Mouse (Mus musculus): Measurements from ENCODE around the gene Nol9. TPM values are rescaled to one million over a fixed set of nuclear protein-coding genes. Genes with fewer than 3 reads are reported as not detected.

Gene Nol9
- polyA plus RNA-seq, 1 experiment from 2014 or later = 32.8 TPM

GRCm38 (mm10) chr4:152100541-152100940, 61.4 kb downstream of the Nol9 start:
- no peak for DNase-seq (ENCODE audit: low spot score)
- H3K4me2 ChIP-seq (ENCODE audit: low read depth) = no peak overlapping the region
- H3K27me3 ChIP-seq (ENCODE audit: control insufficient read depth, insufficient read depth, low read length) = no peaks in the 10 kb centered on the region
- no peaks in the 10 kb centered on the region; the same call in 1 of the 2 replicates for H3K4me1 ChIP-seq (ENCODE audit: control insufficient read depth, insufficient read depth, low read length)
- H3K4me3 ChIP-seq (ENCODE audit: low read depth, low read length) = no peak overlapping the region
- H3K9ac ChIP-seq (ENCODE audit: low read length) = no peak overlapping the region; the same call in 1 of the 2 replicates
- no peak overlapping the region for H3K27ac ChIP-seq (ENCODE audit: low read depth, low read length)
- 84% methylated on average over 11 of the region's 11 CpGs for WGBS
- H3K36me3 ChIP-seq (ENCODE audit: control insufficient read depth, insufficient read depth, low read length) = no peaks in the 10 kb centered on the region
- no peak for ATAC-seq (ENCODE audit: insufficient read depth, low FRiP score, low TSS enrichment)
- H3K9me3 ChIP-seq (ENCODE audit: control insufficient read depth, low read length) = no peaks in the 10 kb centered on the region

GRCm38 (mm10) chr4:152101081-152101653, 62.0 kb downstream of the Nol9 start:
- DNase-seq (ENCODE audit: low spot score) (no peak), ATAC-seq (ENCODE audit: insufficient read depth, low FRiP score, low TSS enrichment) (no peak)
- Histone ChIP-seq H3K4me1 (ENCODE audit: control insufficient read depth, insufficient read depth, low read length) (no peaks in the 10 kb centered on the region; the same call in 1 of the 2 replicates), H3K4me3 (ENCODE audit: low read depth, low read length) (no peak overlapping the region), H3K27me3 (ENCODE audit: control insufficient read depth, insufficient read depth, low read length) (no peaks in the 10 kb centered on the region), H3K9ac (ENCODE audit: low read length) (no peak overlapping the region; the same call in 1 of the 2 replicates), H3K9me3 (ENCODE audit: control insufficient read depth, low read length) (no peaks in the 10 kb centered on the region), H3K36me3 (ENCODE audit: control insufficient read depth, insufficient read depth, low read length) (peaks cover under 1% of the 10 kb centered on the region; the same call in 1 of the 2 replicates), H3K4me2 (ENCODE audit: low read depth) (no peak overlapping the region), H3K27ac (ENCODE audit: low read depth, low read length) (no peak overlapping the region)
- 81% methylated on average over 7 of the region's 7 CpGs for WGBS

- WGBS = 92% methylated on average over 15 of the region's 16 CpGs
- Histone ChIP-seq H3K9ac (ENCODE audit: low read length) (no peak overlapping the region), H3K27me3 (ENCODE audit: control insufficient read depth, insufficient read depth, low read length) (no peaks in the 10 kb centered on the region), H3K4me3 (ENCODE audit: low read depth, low read length) (no peak overlapping the region), H3K4me1 (ENCODE audit: control insufficient read depth, insufficient read depth, low read length) (no peaks in the 10 kb centered on the region; the same call in 1 of the 2 replicates), H3K4me2 (ENCODE audit: low read depth) (no peak overlapping the region), H3K36me3 (ENCODE audit: control insufficient read depth, insufficient read depth, low read length) (peaks cover 4% of the 10 kb centered on the region; the same call in 1 of the 2 replicates), H3K9me3 (ENCODE audit: control insufficient read depth, low read length) (no peaks in the 10 kb centered on the region), H3K27ac (ENCODE audit: low read depth, low read length) (no peak overlapping the region)
- ATAC-seq (ENCODE audit: insufficient read depth, low FRiP score, low TSS enrichment) (no peak), DNase-seq (ENCODE audit: low spot score) (no peak)
Measured at GRCm38 (mm10) chr4:152101921-152102320, 62.8 kb downstream of the Nol9 start.

- peak; percentile 80 for DNase-seq (ENCODE audit: low spot score)
- H3K27ac ChIP-seq (ENCODE audit: low read depth, low read length) = no peak overlapping the region
- H3K4me3 ChIP-seq (ENCODE audit: low read depth, low read length) = no peak overlapping the region
- H3K9me3 ChIP-seq (ENCODE audit: control insufficient read depth, low read length) = no peaks in the 10 kb centered on the region
- ATAC-seq (ENCODE audit: insufficient read depth, low FRiP score, low TSS enrichment) = no peak
- H3K27me3 ChIP-seq (ENCODE audit: control insufficient read depth, insufficient read depth, low read length) = no peaks in the 10 kb centered on the region
- WGBS = 41% methylated on average over 7 of the region's 7 CpGs
- H3K4me2 ChIP-seq (ENCODE audit: low read depth) = no peak overlapping the region
- H3K36me3 ChIP-seq (ENCODE audit: control insufficient read depth, insufficient read depth, low read length) = peaks cover 5% of the 10 kb centered on the region; the same call in 1 of the 2 replicates
- H3K9ac ChIP-seq (ENCODE audit: low read length) = no peak overlapping the region
- peaks cover 8% of the 10 kb centered on the region for H3K4me1 ChIP-seq (ENCODE audit: control insufficient read depth, insufficient read depth, low read length)
Measured at GRCm38 (mm10) chr4:152103025-152103424, 63.9 kb downstream of the Nol9 start.

- Histone ChIP-seq H3K36me3 (ENCODE audit: control insufficient read depth, insufficient read depth, low read length) (peaks cover 5% of the 10 kb centered on the region; the same call in 1 of the 2 replicates), H3K9me3 (ENCODE audit: control insufficient read depth, low read length) (no peaks in the 10 kb centered on the region), H3K27me3 (ENCODE audit: control insufficient read depth, insufficient read depth, low read length) (no peaks in the 10 kb centered on the region), H3K4me3 (ENCODE audit: low read depth, low read length) (no peak overlapping the region), H3K27ac (ENCODE audit: low read depth, low read length) (no peak overlapping the region), H3K4me2 (ENCODE audit: low read depth) (no peak overlapping the region), H3K4me1 (ENCODE audit: control insufficient read depth, insufficient read depth, low read length) (peaks cover 15% of the 10 kb centered on the region), H3K9ac (ENCODE audit: low read length) (no peak overlapping the region)
- WGBS = 50% methylated on average over 9 of the region's 9 CpGs
- DNase-seq (ENCODE audit: low spot score) (no peak), ATAC-seq (ENCODE audit: insufficient read depth, low FRiP score, low TSS enrichment) (no peak)
Measured at GRCm38 (mm10) chr4:152106746-152107145, 67.6 kb downstream of the Nol9 start.

- Histone ChIP-seq H3K4me1 (ENCODE audit: control insufficient read depth, insufficient read depth, low read length) (peaks cover 15% of the 10 kb centered on the region), H3K4me2 (ENCODE audit: low read depth) (peak overlapping the region; percentile 64), H3K27ac (ENCODE audit: low read depth, low read length) (no peak overlapping the region), H3K9me3 (ENCODE audit: control insufficient read depth, low read length) (no peaks in the 10 kb centered on the region), H3K27me3 (ENCODE audit: control insufficient read depth, insufficient read depth, low read length) (no peaks in the 10 kb centered on the region), H3K4me3 (ENCODE audit: low read depth, low read length) (peak overlapping the region; percentile 23), H3K36me3 (ENCODE audit: control insufficient read depth, insufficient read depth, low read length) (peaks cover 5% of the 10 kb centered on the region), H3K9ac (ENCODE audit: low read length) (peak overlapping the region; percentile 30; the same call in 1 of the 2 replicates)
- under 1% methylated on average over 24 of the region's 24 CpGs for WGBS
- no peak for DNase-seq (ENCODE audit: low spot score)
- peak; percentile 46 for ATAC-seq (ENCODE audit: insufficient read depth, low FRiP score, low TSS enrichment)
Measured at GRCm38 (mm10) chr4:152107493-152107892, 68.4 kb downstream of the Nol9 start.

GRCm38 (mm10) chr4:152107971-152108509, 68.9 kb downstream of the Nol9 start:
- peak overlapping the region; percentile 23 for H3K4me3 ChIP-seq (ENCODE audit: low read depth, low read length)
- no peak overlapping the region for H3K27ac ChIP-seq (ENCODE audit: low read depth, low read length)
- ATAC-seq (ENCODE audit: insufficient read depth, low FRiP score, low TSS enrichment) (peak; percentile 97), DNase-seq (ENCODE audit: low spot score) (peak; percentile 92)
- no peaks in the 10 kb centered on the region for H3K27me3 ChIP-seq (ENCODE audit: control insufficient read depth, insufficient read depth, low read length)
- peaks cover 15% of the 10 kb centered on the region for H3K4me1 ChIP-seq (ENCODE audit: control insufficient read depth, insufficient read depth, low read length)
- peak overlapping the region; percentile 64 for H3K4me2 ChIP-seq (ENCODE audit: low read depth)
- H3K9ac ChIP-seq (ENCODE audit: low read length) = no peak overlapping the region; the same call in 1 of the 2 replicates
- H3K36me3 ChIP-seq (ENCODE audit: control insufficient read depth, insufficient read depth, low read length) = peaks cover 5% of the 10 kb centered on the region
- H3K9me3 ChIP-seq (ENCODE audit: control insufficient read depth, low read length) = no peaks in the 10 kb centered on the region
- 5% methylated on average over 30 of the region's 30 CpGs for WGBS

- H3K4me3 ChIP-seq (ENCODE audit: low read depth, low read length) = no peak overlapping the region
- DNase-seq (ENCODE audit: low spot score) = no peak
- no peak for ATAC-seq (ENCODE audit: insufficient read depth, low FRiP score, low TSS enrichment)
- H3K4me1 ChIP-seq (ENCODE audit: control insufficient read depth, insufficient read depth, low read length) = peaks cover 15% of the 10 kb centered on the region
- H3K9ac ChIP-seq (ENCODE audit: low read length) = no peak overlapping the region
- H3K27ac ChIP-seq (ENCODE audit: low read depth, low read length) = no peak overlapping the region
- H3K4me2 ChIP-seq (ENCODE audit: low read depth) = peak overlapping the region; percentile 64; the same call in 1 of the 2 replicates
- H3K36me3 ChIP-seq (ENCODE audit: control insufficient read depth, insufficient read depth, low read length) = peaks cover 5% of the 10 kb centered on the region
- H3K9me3 ChIP-seq (ENCODE audit: control insufficient read depth, low read length) = no peaks in the 10 kb centered on the region
- no peaks in the 10 kb centered on the region; the same call in 1 of the 2 replicates for H3K27me3 ChIP-seq (ENCODE audit: control insufficient read depth, insufficient read depth, low read length)
- WGBS = 91% methylated on average over 5 of the region's 5 CpGs
Measured at GRCm38 (mm10) chr4:152108673-152109072, 69.6 kb downstream of the Nol9 start.

GRCm38 (mm10) chr4:152109509-152109908, 70.4 kb downstream of the Nol9 start:
- WGBS = 92% methylated on average over 3 of the region's 3 CpGs
- no peak overlapping the region for H3K4me3 ChIP-seq (ENCODE audit: low read depth, low read length)
- DNase-seq (ENCODE audit: low spot score) (no peak), ATAC-seq (ENCODE audit: insufficient read depth, low FRiP score, low TSS enrichment) (no peak)
- H3K36me3 ChIP-seq (ENCODE audit: control insufficient read depth, insufficient read depth, low read length) = peaks cover 5% of the 10 kb centered on the region
- no peak overlapping the region for H3K27ac ChIP-seq (ENCODE audit: low read depth, low read length)
- H3K27me3 ChIP-seq (ENCODE audit: control insufficient read depth, insufficient read depth, low read length) = peaks cover 7% of the 10 kb centered on the region
- H3K4me2 ChIP-seq (ENCODE audit: low read depth) = no peak overlapping the region
- no peak overlapping the region for H3K9ac ChIP-seq (ENCODE audit: low read length)
- H3K4me1 ChIP-seq (ENCODE audit: control insufficient read depth, insufficient read depth, low read length) = peaks cover 15% of the 10 kb centered on the region
- no peaks in the 10 kb centered on the region for H3K9me3 ChIP-seq (ENCODE audit: control insufficient read depth, low read length)

Data from neural tube, embryonic 11.5 days (tissue).